Mouse (Mus musculus): ENCODE data around the gene Grb2.

The Grb2 gene

GRCm38 (mm10) chr11:115686369-115686768 is 22.0 kb downstream of the Grb2 start:
- DNase-seq (ENCODE audit: low spot score): no peak

GRCm38 (mm10) chr11:115685954-115686353 is 22.4 kb downstream of the Grb2 start:
- DNase-seq (ENCODE audit: low spot score): no peak

- DNase-seq (ENCODE audit: low spot score): peak; percentile 58
Measured at GRCm38 (mm10) chr11:115684877-115685276, 23.5 kb downstream of the Grb2 start.

DNA sequence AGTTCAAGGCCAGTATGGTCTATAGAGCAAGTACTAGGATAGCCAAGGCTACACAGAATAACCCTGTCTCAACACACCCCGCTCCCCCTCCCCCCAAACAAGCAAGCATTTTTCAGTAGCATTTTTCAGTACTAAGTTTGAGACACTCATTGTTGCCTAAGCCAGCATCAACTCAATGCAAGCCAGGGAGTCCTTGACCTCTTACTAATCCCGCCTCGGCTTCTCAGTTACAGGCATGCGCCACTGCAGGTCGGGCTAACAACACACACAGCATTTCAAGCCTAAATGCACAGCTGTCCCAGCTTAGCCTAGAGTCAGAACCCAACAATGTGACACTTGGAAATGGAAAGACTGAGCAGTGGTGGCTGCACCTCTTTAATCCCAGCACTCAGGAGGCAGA is 25.1 kb downstream of the Grb2 start:
- DNase-seq (ENCODE audit: low spot score): no peak

DNA sequence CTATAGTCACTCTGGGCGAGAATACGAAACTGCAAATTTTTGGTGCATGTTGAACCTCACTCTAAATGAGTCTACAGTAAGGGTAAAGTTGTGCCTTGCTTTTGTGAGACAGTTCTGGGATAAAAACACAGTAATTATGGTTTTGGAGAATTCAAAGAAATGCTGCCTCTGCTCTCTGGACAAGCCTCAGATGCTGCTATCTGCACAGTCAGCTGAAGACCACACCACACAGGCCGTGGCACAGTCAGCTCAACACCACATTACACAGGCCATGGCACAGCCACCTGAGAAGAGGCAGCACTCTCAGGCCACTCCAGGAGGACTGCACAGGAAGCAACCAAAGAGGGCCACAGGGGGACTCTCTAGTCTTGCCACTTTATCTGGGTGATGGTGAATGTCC is 26.0 kb downstream of the Grb2 start:
- DNase-seq (ENCODE audit: low spot score): no peak

DNA sequence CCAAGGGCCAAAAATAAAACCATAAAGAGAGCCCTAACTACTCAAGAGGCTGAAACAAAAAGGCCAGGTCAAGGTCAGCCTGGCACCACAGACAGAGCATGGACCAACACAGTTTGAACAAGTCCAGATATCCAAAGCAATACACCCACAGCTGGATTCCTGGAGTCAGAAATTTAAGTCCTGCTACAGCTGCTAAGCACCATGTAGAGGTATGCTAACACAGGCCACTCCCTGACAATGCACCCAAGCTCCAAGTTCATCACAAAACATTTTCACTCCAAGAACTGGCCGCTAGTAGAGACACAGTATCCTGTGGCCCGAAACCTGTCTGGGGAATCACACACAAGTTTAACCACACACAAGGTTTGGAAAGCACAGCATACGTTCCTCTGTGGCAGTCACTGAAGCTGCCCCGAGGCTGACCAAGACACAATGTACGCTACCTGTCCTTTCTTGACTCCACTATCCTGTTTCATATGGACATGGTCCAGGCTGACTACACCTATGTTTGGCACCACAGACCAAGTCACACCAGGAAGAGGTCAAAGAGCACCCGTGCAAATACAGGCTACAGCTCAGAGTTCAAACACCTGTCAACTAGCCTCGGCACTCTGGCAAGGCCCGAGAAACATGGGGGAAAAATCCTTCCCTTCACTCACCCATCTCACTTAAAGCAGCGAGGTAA is 28.7 kb downstream of the Grb2 start:
- no peak for DNase-seq (ENCODE audit: low spot score)

GRCm38 (mm10) chr11:115678861-115679260 is 29.5 kb downstream of the Grb2 start:
- peak; percentile 55 for DNase-seq (ENCODE audit: low spot score)

DNA sequence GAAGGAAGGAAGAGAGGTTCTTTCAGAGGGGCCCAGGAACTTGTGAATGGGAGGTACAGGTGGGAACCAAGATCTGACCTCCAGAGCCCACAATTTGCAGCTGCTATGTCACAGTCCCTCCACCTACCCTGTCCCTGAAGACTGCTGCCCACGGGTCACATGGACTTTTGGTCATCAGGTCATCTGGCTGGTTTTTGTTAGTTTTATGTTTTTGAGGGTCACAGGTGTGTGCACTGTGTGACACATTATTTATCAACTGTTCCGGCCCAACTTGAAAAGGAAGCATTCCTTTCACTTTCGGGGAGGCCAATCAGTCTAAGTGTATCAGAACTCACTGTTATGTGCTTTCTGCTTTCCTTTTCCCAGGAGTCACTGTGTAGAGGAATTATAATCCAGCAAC is 30.9 kb downstream of the Grb2 start:
- no peak for DNase-seq (ENCODE audit: low spot score)

DNA sequence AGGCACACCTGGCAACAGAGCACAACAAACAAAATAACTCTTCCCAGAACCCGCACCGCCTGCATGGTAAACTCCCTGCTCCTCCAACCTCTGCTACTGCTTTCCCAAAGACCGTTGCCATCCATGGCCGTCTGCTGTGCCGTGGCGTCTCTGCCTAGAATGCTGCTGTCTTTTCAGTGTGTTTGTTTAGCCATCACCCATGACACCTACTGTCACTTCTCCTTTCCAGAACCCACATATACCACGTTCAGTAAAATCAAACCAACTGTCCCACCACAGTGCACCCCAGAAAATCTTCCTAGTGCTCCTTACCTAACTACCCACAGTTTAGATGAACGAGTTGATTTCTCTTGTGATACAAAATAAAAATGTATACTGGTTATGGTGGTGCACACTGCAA is 31.7 kb downstream of the Grb2 start:
- no peak for DNase-seq (ENCODE audit: low spot score)

GRCm38 (mm10) chr11:115674235-115674865 is 34.0 kb downstream of the Grb2 start:
- DNase-seq (ENCODE audit: low spot score): no peak

- DNase-seq (ENCODE audit: low spot score): peak; percentile 44
Measured at GRCm38 (mm10) chr11:115673471-115674234, 34.7 kb downstream of the Grb2 start.

- no peak for DNase-seq (ENCODE audit: low spot score)
Measured at GRCm38 (mm10) chr11:115672226-115672987, 36.0 kb downstream of the Grb2 start.

- DNase-seq (ENCODE audit: low spot score): peak; percentile 41
Measured at GRCm38 (mm10) chr11:115670451-115671050, 37.8 kb downstream of the Grb2 start.

- DNase-seq (ENCODE audit: low spot score): no peak
Measured at GRCm38 (mm10) chr11:115663676-115664335, 44.6 kb downstream of the Grb2 start.

DNA sequence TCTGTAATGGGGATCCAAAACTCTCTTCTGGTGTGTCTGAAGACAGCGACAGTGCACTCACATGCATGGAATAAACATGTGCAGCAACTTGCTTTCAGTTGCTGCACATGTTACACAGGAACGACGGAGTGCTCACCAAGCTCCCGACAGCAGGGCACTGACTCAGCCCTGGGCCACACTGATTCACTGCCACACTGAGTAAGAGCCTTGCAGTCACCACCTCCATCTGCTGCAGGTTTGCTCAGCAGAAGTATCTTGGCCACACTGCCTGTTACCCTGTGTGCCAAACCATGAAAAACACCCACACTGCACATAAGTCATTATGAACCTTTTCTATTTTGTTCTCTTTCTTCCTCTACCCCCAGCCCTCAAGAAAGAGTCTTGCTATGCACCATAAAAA is 48.0 kb downstream of the Grb2 start:
- peak; percentile 58 for DNase-seq (ENCODE audit: low spot score)

- DNase-seq (ENCODE audit: low spot score): no peak
Measured at GRCm38 (mm10) chr11:115658521-115658920, 49.9 kb downstream of the Grb2 start.

DNA sequence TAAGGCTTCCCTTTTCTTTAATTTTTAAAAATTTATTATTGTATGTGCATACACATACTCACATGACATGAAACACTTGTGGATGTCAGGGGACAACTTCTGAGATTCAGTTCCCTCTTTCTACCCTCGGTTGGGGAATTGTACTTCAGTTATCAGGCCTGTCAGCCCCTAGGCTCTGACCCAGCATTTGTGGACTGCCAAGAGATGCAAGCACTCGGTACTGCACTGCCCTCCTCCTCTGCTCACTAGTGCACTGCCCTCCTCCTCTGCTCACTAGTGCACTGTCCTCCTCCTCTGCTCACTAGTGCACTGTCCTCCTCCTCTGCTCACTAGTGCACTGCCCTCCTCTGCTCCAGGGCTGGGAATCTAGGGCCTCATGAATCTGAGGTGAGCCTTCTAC is 54.3 kb downstream of the Grb2 start:
- no peak for DNase-seq (ENCODE audit: low spot score)

DNA sequence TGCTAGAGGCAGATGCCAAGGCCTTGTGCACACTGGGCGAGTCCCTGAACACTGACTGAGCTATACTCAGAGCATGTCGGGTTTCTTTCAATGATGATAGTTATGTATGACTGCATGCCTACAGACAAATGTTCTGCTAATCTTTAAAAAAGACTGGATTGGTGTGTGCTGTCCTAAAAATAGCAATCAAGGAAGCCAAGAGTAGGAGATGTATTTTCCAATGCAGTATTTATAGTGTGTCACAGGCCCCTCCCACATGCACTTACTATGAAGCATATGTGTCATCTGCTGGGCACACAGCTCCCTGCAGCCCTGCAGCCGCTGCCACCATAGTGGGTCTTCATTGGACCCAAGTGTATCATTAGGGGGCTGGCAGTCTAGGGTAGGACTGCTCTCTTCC is 55.2 kb downstream of the Grb2 start:
- no peak for DNase-seq (ENCODE audit: low spot score)

DNA sequence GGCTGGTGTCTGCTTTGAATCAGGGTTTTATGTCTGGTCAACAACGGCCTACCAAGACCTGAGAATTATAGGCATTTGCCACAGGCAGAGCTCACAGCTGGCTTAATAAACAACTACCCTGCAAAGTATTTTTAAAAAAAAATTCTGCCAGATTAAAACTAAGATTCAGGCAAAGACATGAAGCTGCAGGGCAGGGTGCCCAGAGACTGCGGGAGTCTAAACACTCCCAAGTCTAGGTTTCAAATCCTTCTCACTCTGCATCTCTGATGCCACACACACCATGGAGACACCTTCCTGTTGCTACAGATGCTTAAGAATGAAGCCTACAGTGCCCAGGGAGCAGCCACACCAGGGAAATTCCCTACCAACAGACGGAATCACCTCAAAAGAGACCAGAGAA is 56.7 kb downstream of the Grb2 start:
- DNase-seq (ENCODE audit: low spot score): no peak

GRCm38 (mm10) chr11:115649706-115650105 is 58.7 kb downstream of the Grb2 start:
- peak; percentile 63 for DNase-seq (ENCODE audit: low spot score)

DNA sequence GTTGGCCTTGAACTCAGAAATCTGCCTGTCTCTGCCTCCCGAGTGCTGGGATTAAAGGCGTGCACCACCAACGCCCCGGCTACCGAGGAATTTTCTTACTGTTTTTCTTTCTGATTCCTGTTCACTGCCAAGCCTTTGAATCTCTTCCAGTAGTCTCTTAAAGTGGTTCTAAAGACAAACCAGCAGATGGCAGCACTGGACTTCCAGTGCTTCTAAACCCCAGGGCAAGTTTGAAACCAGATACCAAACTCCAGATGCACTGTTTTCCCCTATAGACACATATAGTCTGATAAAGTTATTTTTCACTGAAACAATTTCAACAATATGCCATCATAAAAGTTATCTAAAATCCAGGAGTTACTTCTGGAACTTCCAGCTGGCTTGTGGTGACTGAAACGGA is 60.9 kb downstream of the Grb2 start:
- DNase-seq (ENCODE audit: low spot score): peak; percentile 73

Data from layer of hippocampus, adult 11-12 months (tissue).